Mouse (Mus musculus) lung, postnatal 14 days (tissue): ENCODE results near the gene Saxo1.
A peak's percentile ranks its signal among the peaks of the same experiment; 100 is the strongest.

Experiments used
- DNase-seq: peaks from one replicate; pipeline ENCODE4 v3.0.0; 2021

Saxo1 gene

DNA sequence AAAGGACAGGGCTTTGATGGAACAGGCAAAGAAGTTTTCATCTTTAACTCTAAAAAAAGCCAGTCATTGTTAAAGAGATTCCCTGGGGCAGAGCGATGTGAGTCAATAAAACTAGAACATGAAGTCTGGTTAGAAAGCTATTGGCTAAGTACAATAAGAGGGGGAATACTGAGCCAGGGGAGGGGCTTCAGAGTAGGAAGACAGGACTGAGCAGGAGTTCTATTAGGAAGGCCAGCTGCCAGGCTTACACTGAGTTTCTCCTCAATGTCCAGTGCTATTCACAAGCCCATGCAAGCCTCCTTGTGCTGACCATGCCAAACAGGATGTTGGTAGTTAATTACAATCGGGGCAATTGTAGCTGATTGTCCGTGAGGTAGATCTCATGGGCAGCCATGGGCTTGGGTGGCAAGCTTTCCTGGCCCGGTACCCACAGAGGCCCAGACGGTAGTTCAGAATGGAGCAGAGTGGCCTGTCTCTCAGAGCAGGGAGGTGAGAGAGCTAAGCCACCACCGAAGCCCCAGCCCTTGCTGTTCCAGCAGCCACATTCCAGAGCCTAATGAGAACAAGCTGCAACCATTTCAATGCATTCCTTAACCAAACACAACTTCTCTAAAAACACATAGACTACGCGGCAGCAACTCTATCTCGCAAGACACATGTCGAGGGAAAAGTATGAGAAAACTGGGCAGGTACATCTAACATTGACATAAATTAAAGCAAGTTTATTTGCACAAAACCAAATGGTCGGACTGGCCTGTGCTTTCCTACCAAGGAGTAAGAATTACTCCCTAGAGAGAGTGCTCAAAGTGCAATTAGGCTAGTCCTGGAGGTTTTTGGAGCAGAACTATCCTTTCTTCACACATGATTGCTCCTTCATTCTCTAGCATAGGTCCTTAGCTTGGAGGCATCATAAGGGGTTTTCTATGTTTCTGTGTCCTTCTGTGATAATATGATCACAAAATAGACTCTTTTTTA, 30.7 kb downstream of the Saxo1 start:
- DNase-seq, result no peak

DNA sequence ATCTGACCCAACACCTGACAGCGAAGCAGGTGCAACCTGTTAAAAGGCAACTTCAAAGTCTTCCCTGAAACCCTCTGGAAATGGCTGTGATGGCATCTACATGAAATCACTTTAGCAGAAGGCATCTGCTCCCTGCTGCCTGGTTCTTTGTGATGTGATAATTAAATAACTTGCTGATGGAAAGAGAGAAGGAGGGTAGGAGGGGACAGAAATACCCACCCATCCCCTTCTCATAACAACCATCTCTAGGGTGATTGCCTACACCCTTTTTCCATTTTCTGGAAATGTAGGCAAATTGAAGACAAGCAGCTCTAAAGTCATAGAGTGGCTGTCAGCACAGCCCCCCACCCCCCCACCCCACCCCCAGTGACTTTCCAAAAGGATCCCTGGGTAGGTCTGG, 33.6 kb downstream of the Saxo1 start:
- no peak for DNase-seq

DNA sequence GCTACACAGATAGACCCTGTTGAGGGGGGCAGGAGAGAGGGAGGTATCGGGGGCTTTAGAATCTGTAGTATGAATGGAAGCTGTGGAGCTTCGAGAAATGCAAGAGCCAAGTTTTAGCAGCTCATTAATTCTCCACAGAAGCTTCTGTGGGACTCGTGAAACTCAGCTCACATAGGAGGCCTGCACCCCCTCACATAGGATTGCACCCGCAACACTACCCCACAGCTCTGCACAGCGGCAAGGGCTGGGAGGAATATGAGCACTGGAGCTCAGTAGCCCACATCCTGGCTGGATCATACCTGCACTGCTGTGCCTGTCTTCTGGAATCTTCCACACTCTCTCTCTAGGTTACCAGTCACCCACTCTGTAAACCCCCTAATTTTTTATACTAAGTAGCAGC, 34.4 kb downstream of the Saxo1 start:
- DNase-seq, result no peak

DNA sequence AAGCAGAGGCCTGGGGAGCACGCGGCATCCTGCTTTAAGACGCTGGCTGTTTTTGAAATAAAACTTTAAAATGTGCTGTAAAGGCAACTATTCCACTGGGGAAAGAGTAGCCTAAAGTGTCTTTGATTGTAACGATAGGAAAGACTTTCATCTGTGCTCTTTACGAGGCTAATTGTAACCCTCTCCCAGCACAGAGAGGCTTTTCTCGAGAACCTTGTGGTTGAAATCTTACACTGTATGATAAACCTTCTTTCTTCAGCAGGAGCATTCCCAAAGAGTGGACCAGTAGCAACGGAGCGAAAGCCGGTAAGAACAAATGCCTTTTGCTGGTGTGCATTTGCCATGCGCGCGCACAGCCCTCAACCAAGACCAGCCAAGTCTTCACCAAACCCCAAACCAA, 37.4 kb downstream of the Saxo1 start:
- no peak for DNase-seq

DNA sequence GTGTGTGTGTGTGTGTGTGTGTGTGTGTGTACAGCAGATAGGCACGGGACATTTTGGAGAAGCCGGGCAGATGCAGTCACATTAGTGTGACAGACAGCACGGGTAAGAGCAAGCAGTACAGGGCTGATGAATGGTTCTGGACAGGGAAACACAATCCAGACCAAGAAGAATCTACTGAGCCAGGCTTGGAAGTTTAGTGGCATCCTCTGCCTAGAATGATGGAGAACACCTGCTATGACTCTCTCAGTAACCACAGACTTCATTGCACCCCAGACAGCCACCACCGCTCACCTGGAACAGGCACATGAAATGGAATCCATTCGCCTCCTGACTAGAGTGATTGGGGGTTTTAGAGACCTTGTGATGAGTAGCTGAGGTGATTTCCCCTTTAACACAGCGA, 38.2 kb downstream of the Saxo1 start:
- no peak for DNase-seq

DNA sequence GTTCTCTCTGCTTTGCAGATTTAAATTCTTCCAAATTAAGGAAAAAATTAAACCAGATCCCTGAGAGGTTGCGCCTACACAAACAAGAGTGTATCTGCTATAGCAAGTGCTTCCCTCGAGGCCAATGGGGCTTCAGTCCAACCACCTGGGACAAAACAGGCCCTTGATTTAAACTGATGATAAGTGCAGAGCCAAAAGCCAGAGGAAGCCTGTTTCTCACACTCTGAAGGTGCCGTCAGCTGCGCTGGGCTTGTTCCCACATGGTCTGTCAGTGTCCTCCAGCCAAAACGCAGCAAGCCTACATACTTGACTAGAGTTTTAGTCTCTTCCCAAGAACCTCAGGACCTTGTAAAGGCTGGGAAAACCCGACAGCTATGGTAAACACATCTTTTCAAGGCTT, 53.5 kb downstream of the Saxo1 start:
- no peak for DNase-seq

DNA sequence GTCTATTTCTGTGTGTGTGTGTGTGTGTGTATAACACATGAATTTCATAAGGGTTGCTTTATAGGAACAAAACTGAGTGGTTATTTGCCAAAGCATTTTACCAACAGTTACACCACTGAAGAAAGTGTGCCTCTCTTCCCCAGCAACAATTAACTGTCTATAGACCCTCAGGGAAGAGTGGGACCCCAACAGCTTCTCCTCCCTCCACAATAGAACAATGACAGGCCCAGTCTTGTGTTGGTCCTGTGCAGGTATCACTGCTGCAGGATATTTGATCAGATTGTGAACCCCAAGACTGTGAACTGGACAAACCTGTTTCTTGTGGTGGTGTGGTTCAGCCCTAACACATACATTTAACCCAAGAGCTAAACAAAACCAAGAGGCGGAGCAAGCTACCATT, 58.6 kb downstream of the Saxo1 start:
- no peak for DNase-seq

DNA sequence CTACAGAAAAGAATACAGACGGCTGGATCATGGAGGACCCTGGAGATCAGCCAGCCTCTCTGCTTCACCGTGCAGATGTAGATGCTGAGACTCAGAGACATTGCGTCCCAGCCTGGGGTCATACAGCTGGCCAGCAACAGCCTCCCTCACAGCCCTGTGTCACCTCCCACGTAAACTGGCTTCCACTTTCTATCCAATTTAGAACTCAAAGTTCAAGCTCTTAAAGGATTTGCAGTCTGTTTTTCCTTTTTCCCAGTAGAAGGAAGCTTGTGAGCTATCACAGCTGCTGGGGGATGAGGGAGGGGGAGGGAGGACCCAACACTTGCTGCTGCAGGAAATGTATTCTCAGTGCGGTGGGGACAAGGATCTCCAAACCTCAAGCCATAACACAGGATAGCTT, 59.4 kb downstream of the Saxo1 start:
- DNase-seq, result peak; percentile 48

DNA sequence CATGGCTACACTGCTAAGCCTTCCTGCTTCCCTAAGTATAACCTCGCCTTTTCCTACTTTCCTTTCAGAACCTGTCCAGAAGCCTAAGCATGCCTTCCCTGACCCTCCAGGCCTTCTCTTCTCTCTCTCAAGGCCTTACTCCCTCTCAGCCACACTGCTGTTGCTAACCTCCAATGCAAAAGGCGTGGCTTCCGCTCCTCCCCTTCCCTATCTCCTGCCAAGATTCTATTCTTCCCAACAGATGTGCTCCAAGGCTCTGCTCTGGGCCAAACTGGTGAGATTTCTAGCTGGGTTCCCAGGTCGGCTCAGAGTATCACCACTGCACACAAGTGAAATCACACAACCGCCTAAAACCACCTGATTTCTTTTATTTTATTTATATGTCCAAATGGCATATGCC, 69.0 kb downstream of the Saxo1 start:
- no peak for DNase-seq

DNA sequence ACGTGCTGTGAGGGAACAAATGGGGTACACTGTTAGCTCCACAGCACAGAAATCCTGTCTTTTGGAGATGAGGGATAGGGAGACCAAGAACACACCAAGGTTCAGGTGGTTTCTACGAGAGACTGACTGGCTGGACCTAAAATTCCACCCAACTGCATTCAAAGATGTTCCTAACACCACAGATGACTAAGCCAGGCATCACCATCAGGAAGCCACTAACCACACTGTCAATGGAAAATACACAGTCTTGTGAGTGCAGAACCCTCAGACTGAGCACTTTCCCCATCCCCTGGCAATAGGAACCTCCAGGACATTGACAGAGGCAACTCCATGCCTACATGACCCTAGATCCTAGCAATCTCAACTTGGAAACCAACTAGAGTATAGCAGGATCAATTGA, 71.2 kb downstream of the Saxo1 start:
- DNase-seq, result no peak

DNA sequence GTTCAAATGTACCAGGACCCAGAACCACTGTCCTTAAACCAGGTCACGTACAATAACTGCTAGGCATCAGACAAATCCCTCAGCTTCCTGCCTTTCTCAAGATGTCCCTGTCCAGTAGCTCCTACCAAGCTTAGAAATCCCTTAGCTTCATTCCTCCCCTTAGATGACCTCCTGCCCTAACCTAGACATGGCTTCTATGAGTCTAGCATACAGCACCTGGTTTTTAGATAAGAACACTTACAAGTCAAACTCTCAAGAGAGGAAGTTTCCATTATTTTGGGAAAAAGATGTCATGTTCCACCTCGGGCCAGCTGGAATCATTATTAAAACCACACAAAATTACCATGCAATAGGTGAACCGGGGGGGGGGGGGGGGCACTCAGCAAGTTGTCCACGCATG, 71.6 kb downstream of the Saxo1 start:
- DNase-seq, result no peak

DNA sequence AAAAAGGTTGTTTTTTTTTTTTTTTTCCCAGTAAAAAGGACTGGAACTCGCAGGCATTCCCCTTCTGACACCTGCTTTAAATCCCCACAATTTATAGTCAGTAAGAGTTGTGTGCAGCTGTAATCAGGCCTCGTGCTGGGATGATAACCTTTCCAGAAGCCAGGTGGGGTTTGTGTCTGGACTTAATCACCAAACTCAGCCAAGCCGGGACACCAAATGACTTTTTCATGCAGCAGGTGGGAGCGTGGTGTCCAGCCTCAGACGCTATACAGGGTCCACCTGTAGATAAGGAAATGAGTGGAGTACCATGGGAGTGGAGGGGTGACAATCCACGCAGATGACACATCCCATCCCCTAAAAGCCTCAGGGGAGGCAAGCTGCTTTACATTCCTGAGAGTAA, 73.1 kb downstream of the Saxo1 start:
- no peak for DNase-seq

DNA sequence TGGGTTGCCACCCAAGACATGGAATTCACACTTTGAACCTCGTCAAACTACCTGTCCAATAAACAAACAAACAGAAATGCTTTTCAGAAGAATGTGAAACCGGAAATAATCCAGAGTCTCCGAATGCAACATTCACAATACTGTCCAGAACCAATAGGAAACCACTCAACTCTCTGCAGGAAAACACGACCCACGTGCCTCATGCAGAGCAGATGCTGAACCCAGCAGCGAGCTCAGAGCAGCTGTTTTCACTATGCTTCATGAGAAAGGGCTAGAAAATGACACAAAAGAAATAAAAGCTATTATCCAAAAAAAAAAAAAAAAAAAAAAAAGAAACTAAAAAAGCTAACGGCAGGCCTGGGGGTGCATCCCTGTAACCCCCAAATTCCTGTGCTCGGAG, 74.4 kb downstream of the Saxo1 start:
- no peak for DNase-seq

DNA sequence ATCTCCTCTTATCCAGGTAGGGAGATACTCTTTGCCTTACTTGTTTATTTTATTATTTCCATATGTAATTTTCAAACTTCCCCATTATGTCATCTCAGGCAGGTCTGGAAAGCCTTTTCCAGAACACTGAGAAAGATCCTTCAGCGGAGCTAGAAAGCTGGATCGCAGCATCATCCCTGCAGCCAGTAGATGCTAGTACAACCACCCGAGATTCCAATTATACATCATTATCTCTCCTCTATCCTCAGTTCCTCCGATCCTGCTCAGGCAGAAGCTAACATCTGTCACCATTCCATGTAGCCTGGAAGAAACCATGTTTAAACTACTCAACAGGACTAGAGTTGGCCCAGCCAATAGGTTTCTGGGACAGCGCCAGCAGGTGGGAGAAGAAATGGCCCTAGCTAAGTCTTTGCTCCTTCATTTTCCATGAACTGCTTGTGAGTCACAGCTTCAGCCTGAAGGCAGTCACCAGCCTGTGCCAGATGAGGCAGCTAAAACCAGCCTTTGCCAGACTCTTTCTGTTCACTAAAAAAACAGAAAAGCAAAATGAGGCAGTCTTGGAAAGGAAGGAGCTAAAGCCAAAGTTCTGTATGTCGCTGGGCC, 75.0 kb downstream of the Saxo1 start:
- no peak for DNase-seq

DNA sequence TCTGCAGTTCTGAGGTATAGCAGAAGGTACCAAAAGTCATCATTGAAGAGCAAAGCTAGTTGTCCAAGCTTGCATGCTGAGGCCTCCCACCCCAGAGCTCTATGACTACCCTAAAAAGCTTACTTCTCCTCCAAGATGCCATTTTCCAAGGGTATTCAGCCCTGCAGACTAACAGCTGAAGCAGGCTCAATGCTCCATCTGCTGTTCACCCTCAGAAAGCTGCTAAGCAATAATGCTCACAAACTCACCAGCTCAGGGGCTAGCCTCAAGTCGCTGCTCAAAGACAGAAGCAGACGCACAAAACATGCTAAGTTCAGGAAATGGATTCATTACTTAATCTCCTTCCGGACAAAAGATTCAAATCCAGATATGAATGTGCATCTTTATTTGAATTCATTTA, 77.2 kb downstream of the Saxo1 start:
- no peak for DNase-seq

DNA sequence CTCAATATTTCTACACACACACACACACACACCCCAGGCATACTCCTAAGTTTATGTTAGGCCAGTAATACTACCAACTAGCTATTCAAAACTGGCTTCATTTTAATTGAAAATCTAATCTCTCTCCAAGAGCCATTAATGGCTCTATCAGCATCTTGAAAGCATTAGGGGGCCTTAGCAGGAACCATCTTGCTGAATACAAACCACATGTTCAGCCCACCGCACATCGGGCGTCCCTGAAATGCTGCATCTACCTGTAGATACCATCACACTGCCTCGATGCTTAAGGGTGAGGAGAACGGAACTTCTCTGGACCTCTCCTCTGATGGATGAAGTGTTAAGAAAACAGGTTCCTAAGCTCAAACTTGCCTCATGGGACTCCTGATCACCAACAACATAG, 93.3 kb downstream of the Saxo1 start:
- DNase-seq, result no peak

DNA sequence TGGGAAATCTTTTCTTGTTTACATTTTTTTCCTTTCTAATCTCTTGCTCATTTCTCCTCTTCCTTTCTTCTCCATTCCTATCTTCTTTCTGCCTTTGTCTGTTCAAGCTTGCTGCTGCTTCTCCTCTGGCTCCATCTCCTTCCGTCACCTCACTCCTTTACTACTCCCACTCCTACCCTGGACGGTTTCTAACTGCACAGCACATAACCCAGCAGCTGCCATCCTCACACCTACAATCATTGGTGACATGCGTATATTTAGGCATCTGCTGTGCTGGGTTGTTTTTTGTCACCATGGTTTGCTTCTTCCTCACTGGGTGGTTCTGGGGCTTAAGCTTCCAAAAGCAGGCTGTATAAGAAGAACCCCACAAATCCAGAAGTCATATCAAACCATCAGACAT, 107.7 kb downstream of the Saxo1 start:
- no peak for DNase-seq

DNA sequence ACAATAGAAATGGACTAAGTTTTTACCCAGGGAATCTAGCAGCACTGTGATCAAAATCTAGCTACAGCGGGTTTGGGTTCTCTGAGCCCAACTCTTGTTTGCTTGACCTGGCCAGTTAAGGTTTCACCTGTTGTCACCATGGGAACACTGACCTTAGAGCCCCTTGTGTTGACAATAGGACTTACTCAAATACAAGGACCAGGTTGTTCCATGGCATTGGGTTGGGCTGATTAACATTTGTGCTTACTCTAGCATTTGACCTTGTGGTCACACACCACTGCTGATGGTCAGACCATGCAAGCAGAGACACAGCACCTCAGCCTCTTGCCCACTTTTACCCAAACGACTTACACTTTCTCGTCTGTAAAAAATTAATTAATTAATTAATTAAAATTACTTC, 121.8 kb downstream of the Saxo1 start:
- DNase-seq, result no peak

DNA sequence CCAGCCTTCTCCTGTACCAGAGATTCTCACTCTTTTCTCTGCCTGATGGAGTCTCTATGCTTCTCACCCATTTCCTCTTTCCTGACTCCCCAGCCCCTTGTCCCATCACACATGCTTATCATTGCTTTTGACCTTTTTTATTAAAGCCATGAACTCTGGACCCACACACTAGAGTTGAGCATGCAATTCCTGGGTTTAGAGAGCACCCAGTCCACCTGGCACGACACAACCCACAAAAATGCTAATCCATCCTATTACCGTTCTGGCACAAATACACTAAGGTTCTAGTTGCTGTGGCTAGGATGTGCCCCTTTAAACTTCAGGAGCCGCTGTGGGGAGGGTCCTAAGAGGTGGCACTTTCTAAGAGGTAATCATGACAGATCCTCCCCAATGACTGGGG, 122.5 kb downstream of the Saxo1 start:
- DNase-seq, result no peak

DNA sequence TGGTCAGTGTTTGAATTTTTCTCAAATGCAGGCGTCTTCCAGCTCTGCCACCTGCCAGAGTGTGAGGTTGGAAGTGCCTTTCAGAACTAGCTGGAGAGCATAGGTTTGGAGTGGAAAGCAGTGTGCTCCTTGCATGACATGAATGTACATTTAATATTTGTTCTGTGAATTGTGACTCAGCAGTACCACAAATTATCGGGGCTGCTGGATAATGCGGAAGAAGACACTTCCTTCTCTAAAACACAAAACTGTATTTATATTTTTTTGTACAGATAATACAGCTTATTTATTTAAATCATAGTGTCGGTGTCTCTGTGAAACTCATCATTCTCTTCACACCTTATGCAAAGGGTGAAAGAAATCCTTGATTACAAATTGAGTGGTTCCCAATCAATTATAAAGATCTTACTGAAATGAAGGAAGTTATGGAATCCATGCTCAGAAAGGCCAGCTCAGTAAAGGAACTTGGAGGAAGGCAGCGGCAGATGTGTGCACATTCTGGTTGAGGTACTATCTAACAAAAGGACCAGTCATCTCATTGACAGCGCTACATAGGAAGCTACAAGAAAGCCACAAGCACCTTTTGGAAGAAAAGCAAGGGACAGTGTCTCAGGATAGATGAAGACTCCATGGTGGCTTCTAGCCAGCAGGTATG, 129.9 kb downstream of the Saxo1 start:
- no peak for DNase-seq

DNA sequence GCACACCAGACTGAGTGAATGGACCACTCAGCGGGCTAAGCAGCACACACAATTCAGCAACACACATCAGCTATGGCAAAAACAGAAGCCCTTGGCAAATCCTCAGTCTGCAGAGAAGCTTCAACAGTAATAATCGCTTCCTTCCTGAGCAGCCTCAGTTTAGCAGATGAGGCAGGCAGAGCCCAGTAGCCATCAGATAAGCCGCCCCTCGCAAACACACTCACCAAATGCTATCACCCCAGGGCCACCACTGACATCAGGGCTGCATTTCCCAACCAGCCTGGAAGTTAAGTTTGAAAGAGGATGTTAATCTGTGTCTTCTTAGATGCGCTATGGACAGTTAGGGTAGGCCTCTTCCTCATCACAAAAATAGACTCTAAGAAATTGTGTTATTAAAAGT, 130.8 kb downstream of the Saxo1 start:
- no peak for DNase-seq

DNA sequence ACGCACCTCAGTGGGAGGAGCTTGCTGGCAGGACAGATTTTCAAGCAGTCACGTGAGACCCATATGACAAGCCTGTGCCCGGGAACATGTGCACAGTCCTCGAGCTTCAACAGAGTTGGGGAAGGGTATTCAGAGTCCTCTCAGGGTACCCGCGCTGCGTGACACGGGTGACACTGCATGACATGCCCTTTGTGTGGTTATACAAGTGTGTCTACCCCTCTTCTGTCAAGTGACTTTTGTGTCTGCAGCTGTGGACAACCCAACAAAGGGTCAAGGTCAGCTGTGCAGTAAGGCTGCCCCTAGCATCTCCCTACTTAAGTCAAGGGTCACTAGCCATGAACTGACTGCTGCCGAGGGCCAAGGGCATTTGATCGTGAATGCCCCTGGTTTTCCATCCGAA, 131.6 kb downstream of the Saxo1 start:
- no peak for DNase-seq

DNA sequence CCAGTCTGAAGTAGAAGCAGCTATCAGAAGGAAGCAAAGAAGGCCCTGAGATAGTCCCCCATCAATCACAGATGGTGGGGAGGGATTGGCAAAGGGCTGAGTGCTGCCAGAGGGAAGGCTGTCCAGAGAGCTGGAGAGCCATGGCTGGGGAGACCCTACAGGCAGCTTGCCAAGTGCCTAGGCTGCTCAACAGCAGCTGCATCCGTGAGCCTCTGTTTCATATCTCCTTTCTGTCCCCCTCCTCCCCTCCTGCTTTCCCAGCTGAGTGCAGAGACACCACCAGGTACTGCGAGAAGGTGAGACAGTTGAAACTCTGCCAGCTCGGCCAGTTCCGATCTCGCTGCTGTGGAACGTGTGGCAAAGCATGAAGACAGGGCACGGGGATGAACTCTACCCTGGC, 132.5 kb downstream of the Saxo1 start:
- DNase-seq, result no peak

DNA sequence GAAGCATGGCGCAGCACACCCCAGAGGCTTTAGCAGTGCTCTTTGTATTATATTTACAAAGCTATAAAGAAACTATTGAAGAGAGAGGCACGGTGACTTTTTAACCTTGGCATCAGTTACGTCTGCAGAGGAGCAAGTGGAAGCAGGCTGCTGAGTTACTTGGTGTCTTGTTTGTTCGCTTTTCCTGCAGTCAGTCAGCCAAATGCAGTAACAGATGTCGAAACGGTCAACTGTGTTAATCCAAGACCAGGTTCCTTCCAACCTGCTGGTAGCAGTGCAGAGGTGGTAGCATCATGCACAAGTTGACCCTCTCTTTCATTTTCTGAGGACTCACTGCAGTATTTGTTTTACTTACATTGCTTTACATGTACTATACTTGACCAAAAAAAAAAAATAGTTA, 135.5 kb downstream of the Saxo1 start:
- no peak for DNase-seq
